Mouse (Mus musculus): ENCODE measurements around the gene Yipf1. TPM values are rescaled to one million over a fixed set of nuclear protein-coding genes. Genes with fewer than 3 reads are reported as not detected.

Yipf1 gene
- total RNA-seq (2014; rRNA removed) (53.3 and 58.5 TPM in 2 replicates), polyA plus RNA-seq (2015; fragmentation: Nextera tagmentation; extraction: Ambion mirVana) (58.9 and 60.8 TPM in 2 replicates)

DNA sequence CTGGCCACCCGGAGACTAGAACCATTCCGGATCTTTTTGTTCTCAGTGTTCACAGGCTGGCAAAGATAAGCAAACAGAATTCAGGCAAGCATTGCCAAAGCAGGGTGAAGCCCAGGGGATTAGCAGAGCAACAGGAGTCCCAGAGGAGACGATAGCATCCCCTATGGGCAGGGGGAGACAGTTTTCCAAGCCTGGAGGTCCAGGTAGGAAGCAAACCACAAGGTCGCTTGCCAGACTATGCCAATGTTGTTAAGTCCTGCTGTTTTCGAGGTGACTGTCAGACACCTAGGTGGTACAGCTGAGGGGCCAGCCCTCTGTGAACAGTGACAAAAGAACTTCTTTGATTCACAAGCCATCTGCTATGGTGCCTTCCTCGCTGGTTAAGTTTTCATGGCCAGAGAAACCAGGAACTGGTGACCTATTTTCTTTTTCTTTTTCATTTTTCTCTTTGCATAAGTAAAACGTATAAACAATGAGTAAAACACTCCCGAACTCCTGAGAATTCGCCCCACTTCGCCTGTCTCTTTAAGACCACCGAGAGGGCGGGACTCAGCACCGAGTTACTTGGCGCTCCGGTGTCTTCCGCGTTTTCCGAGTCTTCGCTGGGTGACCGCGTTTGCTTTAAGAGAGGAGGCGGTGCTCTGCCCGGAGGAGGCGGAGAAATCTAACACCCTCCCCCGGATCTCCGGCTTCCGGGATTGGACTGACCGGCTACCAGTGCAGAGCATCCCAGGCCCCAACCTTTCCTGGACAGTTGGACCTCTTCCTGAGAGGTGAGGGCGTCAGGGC is at the start of gene Yipf1:
TSS of gene Yipf1 (plus strand) at position 674 of the 789 bp plus-strand sequence.
- Histone ChIP-seq H3K27ac (ENCODE audit: low read depth, low read length) (no peak within 1 kb of the TSS), H3K4me1 (ENCODE audit: insufficient read depth, low read length) (peaks cover 9% of the 10 kb centered on the region; the same call in 1 of the 2 replicates), H3K4me3 (ENCODE audit: low read depth, low read length) (peak within 1 kb of the TSS; percentile 62), H3K27me3 (ENCODE audit: insufficient read depth, low read length) (no peaks in the 10 kb centered on the region), H3K36me3 (ENCODE audit: insufficient read depth, low read length) (peaks cover 7% of the 10 kb centered on the region), H3K9me3 (ENCODE audit: low read length) (no peaks in the 10 kb centered on the region), H3K9ac (replicated peaks; ENCODE audit: low read length, poor library complexity, severe bottlenecking) (peak within 1 kb of the TSS; percentile 65), H3K4me2 (ENCODE audit: low read depth, low read length, poor library complexity, severe bottlenecking) (peak within 1 kb of the TSS; percentile 69)
- peak; percentile 48 for TF ChIP-seq CTCF (IDR thresholded peaks at IDR 0.05)
- peak; percentile 94 for DNase-seq (ENCODE audit: low spot score)
- peak; percentile 91 for ATAC-seq (ENCODE audit: low FRiP score)
- WGBS, result under 1% methylated on average over 29 of the region's 29 CpGs

DNA sequence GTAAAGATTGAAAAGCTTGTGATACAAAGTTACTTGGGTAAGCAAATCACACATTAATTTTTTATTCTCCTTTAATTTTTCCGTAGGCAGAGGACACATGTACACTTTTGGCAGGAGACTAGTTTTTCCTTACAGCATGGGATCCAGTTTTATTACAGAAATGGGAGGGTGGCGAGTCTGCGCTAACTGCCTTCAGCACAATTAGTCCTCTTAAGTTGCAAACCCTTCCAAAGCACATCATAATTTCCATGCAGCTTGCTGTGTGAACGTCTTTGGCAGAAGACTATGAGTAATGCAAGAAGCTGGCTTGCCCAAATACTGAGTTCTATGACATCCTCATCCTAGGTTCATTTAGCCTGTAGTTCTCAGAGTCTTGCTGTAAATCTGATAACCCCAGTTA is 40.5 kb upstream of the Yipf1 start:
- no peak overlapping the region for H3K27ac ChIP-seq (ENCODE audit: low read depth, low read length)
- H3K4me3 ChIP-seq (ENCODE audit: low read depth, low read length), result no peak overlapping the region
- no peak for ATAC-seq (ENCODE audit: low FRiP score)
- 81% methylated on average over 4 of the region's 4 CpGs for WGBS
- H3K36me3 ChIP-seq (ENCODE audit: insufficient read depth, low read length), result no peaks in the 10 kb centered on the region
- no peak overlapping the region for H3K4me2 ChIP-seq (ENCODE audit: low read depth, low read length, poor library complexity, severe bottlenecking)
- TF ChIP-seq CTCF (IDR thresholded peaks at IDR 0.05), result no peak
- no peak for DNase-seq (ENCODE audit: low spot score)
- no peaks in the 10 kb centered on the region for H3K27me3 ChIP-seq (ENCODE audit: insufficient read depth, low read length)
- peaks cover 4% of the 10 kb centered on the region; the same call in 1 of the 2 replicates for H3K4me1 ChIP-seq (ENCODE audit: insufficient read depth, low read length)
- no peaks in the 10 kb centered on the region for H3K9me3 ChIP-seq (ENCODE audit: low read length)
- H3K9ac ChIP-seq (replicated peaks; ENCODE audit: low read length, poor library complexity, severe bottlenecking), result no peak overlapping the region

DNA sequence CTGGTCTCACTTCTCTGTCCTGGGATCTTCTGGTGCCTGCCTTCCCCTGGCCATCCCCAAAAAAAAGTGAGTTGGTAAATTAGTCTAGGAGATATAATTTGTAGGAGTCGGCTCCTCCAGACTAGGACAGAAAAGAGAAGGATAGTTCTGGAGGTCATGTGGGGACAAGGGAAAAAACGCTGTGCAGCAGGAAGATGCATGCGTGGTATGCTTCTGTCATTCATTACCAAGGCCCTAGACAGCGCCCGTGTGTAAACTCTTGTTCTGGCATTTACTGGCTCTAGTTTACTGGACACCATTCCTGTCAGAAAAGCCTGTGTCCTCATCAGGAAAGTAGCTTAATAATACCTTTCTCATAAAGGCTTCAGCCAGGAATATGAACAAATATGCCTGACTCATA is 39.7 kb upstream of the Yipf1 start:
- peak overlapping the region; percentile 13; the same call in 1 of the 2 replicates for H3K9ac ChIP-seq (replicated peaks; ENCODE audit: low read length, poor library complexity, severe bottlenecking)
- no peak for ATAC-seq (ENCODE audit: low FRiP score)
- no peak for DNase-seq (ENCODE audit: low spot score)
- H3K4me1 ChIP-seq (ENCODE audit: insufficient read depth, low read length), result peaks cover 4% of the 10 kb centered on the region; the same call in 1 of the 2 replicates
- no peaks in the 10 kb centered on the region for H3K9me3 ChIP-seq (ENCODE audit: low read length)
- H3K4me3 ChIP-seq (ENCODE audit: low read depth, low read length), result no peak overlapping the region
- no peak for TF ChIP-seq CTCF (IDR thresholded peaks at IDR 0.05)
- WGBS, result 81% methylated on average over 5 of the region's 5 CpGs
- H3K27me3 ChIP-seq (ENCODE audit: insufficient read depth, low read length), result no peaks in the 10 kb centered on the region
- no peak overlapping the region for H3K4me2 ChIP-seq (ENCODE audit: low read depth, low read length, poor library complexity, severe bottlenecking)
- no peaks in the 10 kb centered on the region for H3K36me3 ChIP-seq (ENCODE audit: insufficient read depth, low read length)
- no peak overlapping the region for H3K27ac ChIP-seq (ENCODE audit: low read depth, low read length)

DNA sequence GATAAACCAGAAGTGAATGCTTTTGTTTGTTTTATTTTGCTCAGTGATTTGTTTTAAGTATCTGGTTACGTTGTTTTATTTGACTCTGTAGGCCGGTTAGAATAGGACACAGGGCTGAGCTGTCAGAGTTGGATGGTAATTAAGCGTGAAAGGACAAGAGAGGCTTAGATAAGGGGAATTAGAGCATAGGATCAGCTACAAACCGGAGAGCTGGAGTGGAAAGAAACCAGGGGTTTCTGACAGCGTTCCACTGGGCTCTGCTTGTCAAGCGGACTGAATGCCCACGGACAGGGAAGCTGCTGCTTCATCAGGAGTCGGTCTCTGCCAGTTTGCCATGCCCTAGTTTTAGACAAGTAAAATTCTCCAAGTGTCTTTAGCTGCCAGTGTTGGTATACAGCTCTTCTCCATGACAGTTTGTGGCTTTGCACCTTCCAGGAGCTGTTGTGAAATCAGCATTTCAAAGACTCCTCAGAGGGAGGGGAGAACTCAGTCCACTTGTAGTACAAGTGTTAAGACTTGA is 35.9 kb upstream of the Yipf1 start:
- ATAC-seq (ENCODE audit: low FRiP score), result no peak
- Histone ChIP-seq H3K27ac (ENCODE audit: low read depth, low read length) (peak overlapping the region; percentile 21; the same call in 1 of the 2 replicates), H3K9me3 (ENCODE audit: low read length) (no peaks in the 10 kb centered on the region), H3K27me3 (ENCODE audit: insufficient read depth, low read length) (no peaks in the 10 kb centered on the region), H3K4me3 (ENCODE audit: low read depth, low read length) (no peak overlapping the region), H3K36me3 (ENCODE audit: insufficient read depth, low read length) (peaks cover 12% of the 10 kb centered on the region; the same call in 1 of the 2 replicates), H3K4me2 (ENCODE audit: low read depth, low read length, poor library complexity, severe bottlenecking) (no peak overlapping the region), H3K9ac (replicated peaks; ENCODE audit: low read length, poor library complexity, severe bottlenecking) (no peak overlapping the region), H3K4me1 (ENCODE audit: insufficient read depth, low read length) (peaks cover 4% of the 10 kb centered on the region; the same call in 1 of the 2 replicates)
- WGBS, result 9% methylated on average over 8 of the region's 8 CpGs
- no peak for TF ChIP-seq CTCF (IDR thresholded peaks at IDR 0.05)
- DNase-seq (ENCODE audit: low spot score), result peak; percentile 64

DNA sequence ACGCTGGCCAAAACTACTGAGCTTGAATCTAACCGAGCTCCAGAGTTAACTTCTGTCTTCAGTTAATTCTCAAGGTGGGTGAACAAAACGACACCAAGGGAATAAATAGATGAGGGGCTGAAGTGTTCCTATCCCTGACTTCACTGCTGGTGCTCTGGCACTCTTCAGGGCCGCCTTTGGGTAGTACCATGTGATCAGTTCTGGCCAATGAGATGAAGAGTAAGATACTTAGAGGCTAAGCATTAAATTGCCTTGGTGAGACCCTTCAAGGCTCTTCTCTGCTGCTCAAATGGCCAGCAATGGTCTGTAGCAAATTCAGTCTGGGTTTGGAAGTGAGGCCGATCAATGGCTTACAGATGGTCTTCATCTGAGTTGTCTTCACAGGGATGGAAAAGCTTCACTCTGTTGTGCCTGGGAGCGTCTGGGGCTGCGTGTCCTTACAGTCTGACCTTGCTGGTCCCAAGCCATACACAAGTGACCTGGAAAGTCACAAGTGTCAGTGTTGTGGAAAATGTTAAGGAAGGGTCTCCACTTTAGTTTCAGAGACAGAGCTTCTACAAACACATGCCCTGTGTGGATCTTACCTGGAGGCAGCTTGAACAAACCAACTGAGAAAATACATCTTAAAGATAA is 33.2 kb upstream of the Yipf1 start:
- no peak for DNase-seq (ENCODE audit: low spot score)
- no peak overlapping the region for H3K9ac ChIP-seq (replicated peaks; ENCODE audit: low read length, poor library complexity, severe bottlenecking)
- peaks cover 4% of the 10 kb centered on the region; the same call in 1 of the 2 replicates for H3K4me1 ChIP-seq (ENCODE audit: insufficient read depth, low read length)
- H3K9me3 ChIP-seq (ENCODE audit: low read length), result no peaks in the 10 kb centered on the region
- H3K36me3 ChIP-seq (ENCODE audit: insufficient read depth, low read length), result peaks cover 12% of the 10 kb centered on the region; the same call in 1 of the 2 replicates
- H3K4me3 ChIP-seq (ENCODE audit: low read depth, low read length), result no peak overlapping the region
- no peak overlapping the region for H3K4me2 ChIP-seq (ENCODE audit: low read depth, low read length, poor library complexity, severe bottlenecking)
- TF ChIP-seq CTCF (IDR thresholded peaks at IDR 0.05), result no peak
- H3K27ac ChIP-seq (ENCODE audit: low read depth, low read length), result no peak overlapping the region
- 86% methylated on average over 7 of the region's 7 CpGs for WGBS
- H3K27me3 ChIP-seq (ENCODE audit: insufficient read depth, low read length), result no peaks in the 10 kb centered on the region
- ATAC-seq (ENCODE audit: low FRiP score), result no peak

Data from midbrain, postnatal 0 days (tissue).